Mouse (Mus musculus) hindbrain, embryonic 11.5 days (tissue): ENCODE data around the gene Gm10037. TPM values are rescaled to one million over a fixed set of nuclear protein-coding genes. Genes with fewer than 3 reads are reported as not detected.
A peak's percentile ranks its signal among the peaks of the same experiment; 100 is the strongest.
"Not testable (repeated sequence)": the region's sequence is repeated elsewhere in the genome, so short reads cannot be mapped to it uniquely, and the experiment has no call there.

Experiments used
- ATAC-seq: fragments of 200-750 bp; cut with Nextera tagmentation; 2 replicates; pipeline ENCODE4 v1.8.0; 2017; ENCODE audit warnings: mild to moderate bottlenecking, moderate TSS enrichment, moderate library complexity; ENCODE audit not compliant: low FRiP score
- DNase-seq: peaks from one replicate; pipeline ENCODE4 v3.0.0-alpha.2; 2015; ENCODE audit warnings: low spot score
- H3K27ac ChIP-seq: fragments of 300-500 bp; sonication (generic); 2 replicates; pipeline ENCODE4 v1.5.1; 2014; ENCODE audit warnings: mild to moderate bottlenecking, low read depth, low read length
- H3K27me3 ChIP-seq: fragments of 300-500 bp; sonication (generic); 2 replicates; pipeline ENCODE4 v1.6.1; 2014; ENCODE audit warnings: mild to moderate bottlenecking, low read length, moderate library complexity, mixed read lengths; ENCODE audit not compliant: control insufficient read depth, insufficient read depth
- H3K36me3 ChIP-seq: fragments of 300-500 bp; sonication (generic); 2 replicates; pipeline ENCODE4 v1.6.1; 2014; ENCODE audit warnings: mild to moderate bottlenecking, low read length, moderate library complexity, mixed read lengths; ENCODE audit not compliant: control insufficient read depth, insufficient read depth
- H3K4me1 ChIP-seq: fragments of 300-500 bp; sonication (generic); replicated peaks from 2 replicates; pipeline ENCODE4 v1.6.1; 2014; ENCODE audit warnings: low read length, mixed read lengths; ENCODE audit not compliant: control insufficient read depth, insufficient read depth
- H3K4me2 ChIP-seq: fragments of 300-500 bp; sonication (generic); replicated peaks from 2 replicates; pipeline ENCODE4 v1.6.1; 2014; ENCODE audit warnings: mild to moderate bottlenecking, low read depth, low read length
- H3K4me3 ChIP-seq: fragments of 300-500 bp; sonication (generic); 2 replicates; pipeline ENCODE4 v1.5.1; 2014; ENCODE audit warnings: low read depth, low read length
- H3K9ac ChIP-seq: fragments of 300-500 bp; sonication (generic); 2 replicates; pipeline ENCODE4 v1.6.1; 2014; ENCODE audit warnings: low read depth, low read length
- H3K9me3 ChIP-seq: fragments of 300-500 bp; sonication (generic); 2 replicates; pipeline ENCODE4 v1.6.1; 2016; ENCODE audit warnings: low read length; ENCODE audit not compliant: control insufficient read depth
- WGBS: fragments of 180-500 bp; shearing (Covaris S2); extraction: QIAGEN DNeasy Blood & Tissue Kit; methylation state at CpG from one replicate; pipeline ENCODE4 v1.1.7; 2014; 5-methylcytosine and 5-hydroxymethylcytosine counted together
- polyA plus RNA-seq: library from polyadenylated mRNA; unstranded; fragments of >200 nt; fragmentation: Nextera tagmentation; extraction: Ambion mirVana; gene quantifications from 2 replicates; pipeline ENCODE4 v1.2.1, GENCODE M21; 2014

Gene Gm10037
- polyA plus RNA-seq, result 2.7 and 3.3 TPM in 2 replicates

- H3K4me1 ChIP-seq, result no peaks in the 10 kb centered on the region
- peak; percentile 88 for ATAC-seq
- DNase-seq, result peak; percentile 82
- H3K4me3 ChIP-seq, result peak within 1 kb of the TSS; percentile 51
- peak within 1 kb of the TSS; percentile 61 for H3K9ac ChIP-seq
- no peak within 1 kb of the TSS for H3K27ac ChIP-seq
- WGBS, result 3% methylated on average over 14 of the region's 14 CpGs
- no peaks in the 10 kb centered on the region for H3K27me3 ChIP-seq
- no peaks in the 10 kb centered on the region for H3K36me3 ChIP-seq
- H3K4me2 ChIP-seq, result peak within 1 kb of the TSS; percentile 51
- H3K9me3 ChIP-seq, result no peaks in the 10 kb centered on the region
Observed at GRCm38 (mm10) chr13:67830911-67831336, at the start of gene Gm10037. TSS of gene Gm10037 (plus strand) at chr13:67831106.

GRCm38 (mm10) chr13:67791921-67792455 is 38.9 kb upstream of the Gm10037 start:
- Histone ChIP-seq H3K36me3 (no peaks in the 10 kb centered on the region), H3K27ac (no peak overlapping the region), H3K9ac (no peak overlapping the region), H3K4me1 (no peaks in the 10 kb centered on the region), H3K27me3 (no peaks in the 10 kb centered on the region), H3K9me3 (no peaks in the 10 kb centered on the region), H3K4me2 (no peak overlapping the region), H3K4me3 (no peak overlapping the region)
- DNase-seq (no peak), ATAC-seq (no peak)
- WGBS, result 90% methylated on average over 10 of the region's 10 CpGs

- no peak for ATAC-seq
- Histone ChIP-seq H3K36me3 (no peaks in the 10 kb centered on the region), H3K27me3 (no peaks in the 10 kb centered on the region), H3K9ac (no peak overlapping the region), H3K9me3 (no peaks in the 10 kb centered on the region), H3K4me2 (no peak overlapping the region), H3K4me1 (no peaks in the 10 kb centered on the region), H3K4me3 (no peak overlapping the region), H3K27ac (no peak overlapping the region)
- DNase-seq, result no peak
- WGBS, result 73% methylated on average over 3 of the region's 3 CpGs
Observed at GRCm38 (mm10) chr13:67798618-67799017, 32.3 kb upstream of the Gm10037 start.

- not testable (repeated sequence) for DNase-seq, ATAC-seq, H3K4me1 ChIP-seq, H3K9ac ChIP-seq, H3K27me3 ChIP-seq, H3K4me3 ChIP-seq, H3K4me2 ChIP-seq, H3K27ac ChIP-seq, H3K36me3 ChIP-seq, H3K9me3 ChIP-seq
- 92% methylated on average over 3 of the region's 3 CpGs for WGBS
Observed at GRCm38 (mm10) chr13:67799151-67799550, 31.8 kb upstream of the Gm10037 start.

GRCm38 (mm10) chr13:67811651-67812210 is 19.2 kb upstream of the Gm10037 start:
- ATAC-seq (no peak), DNase-seq (no peak)
- H3K4me2 ChIP-seq, result no peak overlapping the region
- no peaks in the 10 kb centered on the region for H3K4me1 ChIP-seq
- H3K27me3 ChIP-seq, result no peaks in the 10 kb centered on the region
- H3K9me3 ChIP-seq, result no peaks in the 10 kb centered on the region
- H3K4me3 ChIP-seq, result no peak overlapping the region
- H3K9ac ChIP-seq, result no peak overlapping the region
- H3K36me3 ChIP-seq, result no peaks in the 10 kb centered on the region
- no peak overlapping the region for H3K27ac ChIP-seq
- 75% methylated on average over 1 of the region's 1 CpGs for WGBS

- ATAC-seq (peak; percentile 56; the same call in 1 of the 2 replicates), DNase-seq (no peak)
- H3K9me3 ChIP-seq, result no peaks in the 10 kb centered on the region
- no peaks in the 10 kb centered on the region for H3K27me3 ChIP-seq
- H3K4me2 ChIP-seq, result no peak overlapping the region
- H3K4me1 ChIP-seq, result no peaks in the 10 kb centered on the region
- 79% methylated on average over 8 of the region's 8 CpGs for WGBS
- H3K9ac ChIP-seq, result no peak overlapping the region
- H3K27ac ChIP-seq, result no peak overlapping the region
- no peaks in the 10 kb centered on the region for H3K36me3 ChIP-seq
- peak overlapping the region; percentile 78 for H3K4me3 ChIP-seq
Observed at GRCm38 (mm10) chr13:67812961-67813709, 17.8 kb upstream of the Gm10037 start.

GRCm38 (mm10) chr13:67813710-67814660 is 16.9 kb upstream of the Gm10037 start, which contains the start of gene Zfp273:
TSS of gene Zfp273 (plus strand) at chr13:67813740.
- H3K9me3 ChIP-seq, result no peaks in the 10 kb centered on the region
- H3K4me1 ChIP-seq, result no peaks in the 10 kb centered on the region
- peak within 1 kb of the TSS; percentile 71 for H3K27ac ChIP-seq
- peak within 1 kb of the TSS; percentile 78 for H3K4me3 ChIP-seq
- H3K9ac ChIP-seq, result peak within 1 kb of the TSS; percentile 63
- no peaks in the 10 kb centered on the region for H3K36me3 ChIP-seq
- peak within 1 kb of the TSS; percentile 51 for H3K4me2 ChIP-seq
- H3K27me3 ChIP-seq, result no peaks in the 10 kb centered on the region
- 4% methylated on average over 31 of the region's 31 CpGs for WGBS
- ATAC-seq (peak; percentile 99), DNase-seq (peak; percentile 80)

GRCm38 (mm10) chr13:67818636-67819035 is 12.3 kb upstream of the Gm10037 start:
- Histone ChIP-seq H3K27me3 (no peaks in the 10 kb centered on the region), H3K9me3 (no peaks in the 10 kb centered on the region), H3K4me1 (no peaks in the 10 kb centered on the region), H3K4me3 (no peak overlapping the region), H3K36me3 (no peaks in the 10 kb centered on the region), H3K9ac (no peak overlapping the region), H3K27ac (no peak overlapping the region), H3K4me2 (no peak overlapping the region)
- 86% methylated on average over 1 of the region's 1 CpGs for WGBS
- ATAC-seq, result no peak
- DNase-seq, result no peak
